ENCODE assay signal across 19 mouse cellular contexts in the genomic region with DNA sequence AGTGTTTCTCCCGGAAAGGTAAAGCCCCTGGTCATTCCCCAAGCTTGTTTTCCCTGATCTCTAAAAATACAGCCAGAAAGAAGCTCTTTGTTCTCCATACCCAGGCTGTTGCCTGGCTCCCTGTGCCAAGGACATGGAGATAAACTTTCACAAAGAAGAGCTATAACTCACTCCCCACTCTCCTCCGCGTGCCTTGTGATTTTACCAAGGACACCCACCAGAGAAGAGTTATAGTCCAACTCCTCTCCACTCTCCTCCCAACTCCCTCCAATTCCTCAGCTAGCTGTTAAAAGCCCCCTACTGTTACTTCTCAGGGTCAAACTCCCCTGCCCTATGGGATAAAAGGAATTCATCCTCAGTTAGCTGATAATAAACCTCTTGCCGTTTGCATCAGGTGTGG. TPM values are rescaled to one million over a fixed set of nuclear protein-coding genes. Genes with fewer than 3 reads are reported as not detected.
DNase-seq lines count a peak whose midpoint lies in the region.
"Had no signal": no experiment of that assay in that cellular context is flagged by ENCODE, and none has a peak within 500 bp of the region (broad histone marks: within the 10 kb centered on the region; RNA-seq: fewer than 3 reads in every experiment).

No protein-coding gene starts in this region.

- peak; percentile 9 to 81 for DNase-seq in adrenal gland, adult (ENCODE audit: inconsistent age in 2 of 2, low spot score in 1 of 2)
- peak; percentile 61 for DNase-seq in adrenal gland, adult 2 months
- DNase-seq in adrenal gland, adult 8-10 months: peak; percentile 66
- DNase-seq in adrenal gland, postnatal 14 days: peak; percentile 58
- DNase-seq in ovary, adult 18-20 months (ENCODE audit: low spot score): peak; percentile 10

RNA-seq across cellular contexts. Expression of gene Luzp4, which starts 15.6 kb away (rescaled TPM):
- total RNA-seq in adrenal gland, adult 2 months (2021): not detected
- not detected in 2 replicates for polyA plus RNA-seq in adrenal gland, adult 2 months (2012; rRNA removed)
- total RNA-seq in adrenal gland, adult 8-10 months (2022): not detected
- not detected in 2 replicates for total RNA-seq in adrenal gland, postnatal 14 days (2021)
- total RNA-seq: adrenal gland, adult 18-20 months; adrenal gland, postnatal 10 days; adrenal gland, postnatal 25 days; adrenal gland, postnatal 36 days; adrenal gland, postnatal 4 days; CH12.LX; ES-E14; G1E; MEL had no signal
- polyA plus RNA-seq: activated CD4-positive, CD25-positive, alpha-beta regulatory T cell, adult 4 months; brain, embryonic 14.5 days; CD4-positive, CD25-positive, alpha-beta regulatory T cell, adult 4 months; cerebellum, adult 2 months; G1E; Patski had no signal

Comparison
In these comparisons a context has a peak if more than half of its experiments do, and no peak if none do; other contexts are left out.
1. Peak in every context shown above with its lines: DNase-seq.
2. DNase-seq: peak in every context shown above with its lines; median percentile 66 in adrenal gland, adult 8-10 months; 61 in adrenal gland, adult 2 months; 58 in adrenal gland, postnatal 14 days; 45 in adrenal gland, adult; 10 in ovary, adult 18-20 months.